Comparison of ENCODE assay signal across 7 mouse cellular contexts in the genomic region with DNA sequence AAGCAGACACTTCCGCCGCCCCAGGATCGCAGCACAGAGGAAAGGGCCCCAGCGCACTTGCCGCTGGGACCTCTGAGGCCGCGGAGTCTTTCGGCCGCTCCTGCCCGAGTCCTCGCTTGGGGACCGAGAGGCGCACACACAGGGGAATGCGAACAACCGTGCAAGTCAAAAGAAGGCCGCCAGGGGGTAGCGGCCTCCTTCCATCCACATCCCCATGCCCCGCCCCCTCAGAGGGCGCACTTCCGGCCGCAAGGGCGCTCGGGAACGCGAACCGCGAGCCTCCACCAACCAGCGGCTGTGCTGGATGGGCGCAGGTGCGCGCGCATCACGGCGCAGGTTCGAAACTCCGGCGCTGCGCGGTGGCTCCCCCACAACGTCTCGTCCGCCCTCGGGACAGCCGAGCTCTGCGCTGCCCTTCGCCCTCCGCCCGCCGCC. TPM values are rescaled to one million over a fixed set of nuclear protein-coding genes. Genes with fewer than 3 reads are reported as not detected.
DNase-seq lines count a peak whose midpoint lies in the region; ATAC-seq lines count a peak whose summit lies in the region.

A gene (plus strand): TSS at position 328 of the 435 bp plus-strand sequence.

- no peaks in the 10 kb centered on the region for H3K36me3 ChIP-seq in intestine, embryonic 16.5 days (ENCODE audit: control insufficient read depth, insufficient read depth, low read length)
- no peaks in the 10 kb centered on the region for H3K36me3 ChIP-seq in midbrain, embryonic 11.5 days (ENCODE audit: control insufficient read depth, insufficient read depth, low read length)

- intact Hi-C loops in gastrocnemius, postnatal 36 days (cut with DNase I): loop anchor here (5.0 to 10.0 kb wide), 2 partner anchors 71 to 122 kb away; no protein-coding TSS in a partner anchor
- intact Hi-C loops in left cerebral cortex, postnatal 36 days (cut with DNase I): loop anchor here (5.0 to 10.0 kb wide), 3 partner anchors 41 to 122 kb away; a partner anchor contains a TSS

- H3K9ac ChIP-seq in intestine, embryonic 16.5 days (ENCODE audit: low read depth, low read length): peak within 1 kb of the TSS; percentile 88
- H3K9ac ChIP-seq in midbrain, embryonic 11.5 days (ENCODE audit: low read length): peak within 1 kb of the TSS; percentile 85

- no peaks in the 10 kb centered on the region for H3K27me3 ChIP-seq in intestine, embryonic 16.5 days (replicated peaks; ENCODE audit: control insufficient read depth, insufficient read depth, low read length)
- H3K27me3 ChIP-seq in midbrain, embryonic 11.5 days (ENCODE audit: control insufficient read depth, insufficient read depth, low read length): no peaks in the 10 kb centered on the region

- H3K4me2 ChIP-seq in intestine, embryonic 16.5 days (ENCODE audit: low read depth, low read length): peak within 1 kb of the TSS; percentile 76
- H3K4me2 ChIP-seq in midbrain, embryonic 11.5 days: peak within 1 kb of the TSS; percentile 70

- peak; percentile 99 for DNase-seq in adrenal gland, adult 2 months
- DNase-seq in embryo, embryonic 11.5 days (ENCODE audit: low read depth, low spot score): peak; percentile 98
- peak; percentile 94 to 97 for DNase-seq in gastrocnemius, postnatal 36 days
- DNase-seq in left cerebral cortex, postnatal 36 days (ENCODE audit: low spot score in 2 of 2): peak; percentile 98 to 99
- peak; percentile 100 for DNase-seq in midbrain, embryonic 11.5 days (ENCODE audit: low spot score, missing footprints)
- peak; percentile 95 for DNase-seq in skeletal muscle tissue, adult 2 months (ENCODE audit: low read depth, low spot score)

- peak within 1 kb of the TSS; percentile 86 for H3K4me3 ChIP-seq in intestine, embryonic 16.5 days (ENCODE audit: low read length)
- peak within 1 kb of the TSS; percentile 83 for H3K4me3 ChIP-seq in midbrain, embryonic 11.5 days (ENCODE audit: low read depth, low read length)

- peak; percentile 99 for ATAC-seq in intestine, embryonic 16.5 days
- ATAC-seq in midbrain, embryonic 11.5 days (ENCODE audit: low FRiP score): peak; percentile 99

- under 1% methylated on average over 49 of the region's 49 CpGs for WGBS in intestine, embryonic 16.5 days
- WGBS in midbrain, embryonic 11.5 days: under 1% methylated on average over 49 of the region's 49 CpGs

- H3K27ac ChIP-seq in intestine, embryonic 16.5 days (ENCODE audit: low read length): peak within 1 kb of the TSS; percentile 98
- peak within 1 kb of the TSS; percentile 87 for H3K27ac ChIP-seq in midbrain, embryonic 11.5 days (ENCODE audit: low read depth, low read length)

- H3K9me3 ChIP-seq in intestine, embryonic 16.5 days (ENCODE audit: control insufficient read depth, low read length): no peaks in the 10 kb centered on the region
- H3K9me3 ChIP-seq in midbrain, embryonic 11.5 days (ENCODE audit: control insufficient read depth, low read length): no peaks in the 10 kb centered on the region

- peaks cover 10% of the 10 kb centered on the region for H3K4me1 ChIP-seq in intestine, embryonic 16.5 days (ENCODE audit: control insufficient read depth, insufficient read depth, low read length)
- peaks cover 13% of the 10 kb centered on the region; the same call in 1 of the 2 replicates for H3K4me1 ChIP-seq in midbrain, embryonic 11.5 days (ENCODE audit: control insufficient read depth, insufficient read depth, low read length)

RNA-seq across cellular contexts. Expression of the gene that starts here (rescaled TPM):
- 10 to 100 TPM; 11.5 to 13.2 TPM for total RNA-seq in adrenal gland, adult 2 months (2021)
- polyA plus RNA-seq in adrenal gland, adult 2 months (2012; rRNA removed): 44.4 and 47.1 TPM in 2 replicates
- 1 to 10 TPM; 2.7 to 4.1 TPM for total RNA-seq in gastrocnemius, postnatal 36 days (2021)
- 16.9 and 17.6 TPM in 2 replicates for polyA plus RNA-seq in intestine, embryonic 16.5 days (2015; fragmentation: Nextera tagmentation; extraction: Ambion mirVana)
- 10 to 100 TPM; 22.3 to 26.0 TPM for total RNA-seq in left cerebral cortex, postnatal 36 days (2021)
- polyA plus RNA-seq in midbrain, embryonic 11.5 days (2014; fragmentation: Nextera tagmentation; extraction: Ambion mirVana): 91.1 and 94.2 TPM in 2 replicates

Comparison
In these comparisons a context has a peak if more than half of its experiments do, and no peak if none do; other contexts are left out.
1. Peak in every context shown above with its lines: DNase-seq, ATAC-seq, H3K4me3 ChIP-seq and H3K27ac ChIP-seq.